9 mouse cellular contexts compared by ENCODE assay signal in the genomic region with DNA sequence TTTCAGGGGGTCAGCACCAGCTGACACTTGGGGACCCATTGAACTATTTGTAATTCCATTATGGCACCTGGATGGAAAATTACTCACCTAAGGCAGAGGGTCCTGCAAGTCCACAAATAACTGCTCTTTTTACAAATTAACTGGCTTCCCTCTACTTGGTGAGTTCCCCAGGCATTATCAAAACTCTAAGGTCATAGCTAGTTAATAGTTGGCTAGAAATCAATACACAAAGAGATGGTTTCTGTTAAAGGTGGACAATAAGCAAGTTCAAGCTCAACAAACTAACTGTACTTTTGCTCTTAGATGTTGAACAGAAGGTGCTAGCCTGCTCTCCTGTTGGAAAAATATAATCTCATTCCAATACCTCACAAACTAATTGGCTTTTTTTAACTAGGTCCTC.
"Had no signal": no experiment of that assay in that cellular context is flagged by ENCODE, and none has a peak within 500 bp of the region (broad histone marks: within the 10 kb centered on the region; RNA-seq: fewer than 3 reads in every experiment).

No protein-coding gene starts in this region.

- H3K4me2 ChIP-seq: hindbrain, embryonic 14.5 days; limb, embryonic 12.5 days; midbrain, embryonic 13.5 days had no signal

- H3K27me3 ChIP-seq: limb, embryonic 12.5 days; midbrain, embryonic 13.5 days had no signal

- ATAC-seq: midbrain, embryonic 13.5 days had no signal

- DNase-seq: lung, adult 18-20 months; right cerebral cortex, adult 18-20 months; right cerebral cortex, postnatal 25 days; thymus, adult 2 months; thymus, postnatal 25 days had no signal

- H3K9ac ChIP-seq: hindbrain, embryonic 14.5 days; limb, embryonic 12.5 days; midbrain, embryonic 13.5 days had no signal

- H3K36me3 ChIP-seq: limb, embryonic 12.5 days; midbrain, embryonic 13.5 days had no signal

- H3K27ac ChIP-seq: hindbrain, embryonic 14.5 days; layer of hippocampus, adult 2 months; limb, embryonic 12.5 days; midbrain, embryonic 13.5 days had no signal

- H3K4me1 ChIP-seq: limb, embryonic 12.5 days; midbrain, embryonic 13.5 days had no signal

- H3K4me3 ChIP-seq: layer of hippocampus, adult 2 months; limb, embryonic 12.5 days; midbrain, embryonic 13.5 days had no signal

- H3K9me3 ChIP-seq: limb, embryonic 12.5 days; midbrain, embryonic 13.5 days had no signal
